Mouse (Mus musculus) megakaryocyte-erythroid progenitor cell, adult 5-6 weeks (primary cell): ENCODE measurements around the gene Fhdc1. TPM values are rescaled to one million over a fixed set of nuclear protein-coding genes. Genes with fewer than 3 reads are reported as not detected.

ENCODE experiments used
- ATAC-seq: replicated peaks from 2 replicates; pipeline ENCODE4 v1.8.0; 2016; ENCODE audit warnings: mild to moderate bottlenecking, inconsistent platforms; ENCODE audit not compliant: severe bottlenecking, poor library complexity, low FRiP score, low TSS enrichment
- total RNA-seq, 2 experiments: library from RNA; stranded (forward) in 1 of 2; stranded (reverse) in 1 of 2; fragments of 200-1000, 215-1000 nt in 1 of 2; fragments of >200 nt in 1 of 2; fragmentation: Nextera tagmentation in 1 of 2; gene quantifications; 2 replicates each; pipeline ENCODE4 v1.2.3; 2014 to 2017

Fhdc1 gene
- total RNA-seq, 2 experiments from 2014 or later, result 0.59 to 1.6 TPM

GRCm38 (mm10) chr3:84394841-84395447 lies 85.3 kb downstream of the Fhdc1 start:
- ATAC-seq, result no peak

Other genes starting within 250 kb of the Fhdc1 start
- 9.3 and 12.1 TPM in 2 replicates for gene Trim2, start 173.6 kb downstream of the Fhdc1 start, total RNA-seq (2014; fragmentation: Nextera tagmentation)
- 4.9 and 6.1 TPM in 2 replicates for gene Trim2, start 173.6 kb downstream of the Fhdc1 start, total RNA-seq (2017)
- gene Arfip1, start 102.2 kb upstream of the Fhdc1 start, total RNA-seq (2014; fragmentation: Nextera tagmentation), result 12.3 and 13.7 TPM in 2 replicates
- 13.7 and 43.1 TPM in 2 replicates for gene Arfip1, start 102.2 kb upstream of the Fhdc1 start, total RNA-seq (2017)
- gene Tigd4, start 113.1 kb upstream of the Fhdc1 start, total RNA-seq (2014; fragmentation: Nextera tagmentation), result not detected in 2 replicates
- gene Tigd4, start 113.1 kb upstream of the Fhdc1 start, total RNA-seq (2017), result not detected in 2 replicates
- gene Tmem154, start 185.8 kb upstream of the Fhdc1 start, total RNA-seq (2014; fragmentation: Nextera tagmentation), result 0.47 and 1.2 TPM in 2 replicates
- 0.19 and 20.9 TPM in 2 replicates for gene Tmem154, start 185.8 kb upstream of the Fhdc1 start, total RNA-seq (2017)